Mouse (Mus musculus) adipose tissue, adult 10 weeks (tissue): ENCODE data around the gene Dclre1b. TPM values are rescaled to one million over a fixed set of nuclear protein-coding genes. Genes with fewer than 3 reads are reported as not detected.

Experiments used
- polyA plus RNA-seq: library from polyadenylated mRNA; stranded (reverse); fragments of 350-450 nt; fragmentation: Illumina TruSeq; extraction: RNeasy Lipid Tissue Mini Kit (QIAGEN cat#74804); gene quantifications from one replicate; pipeline ENCODE4 v1.2.3, GENCODE M21; 2014; ENCODE audit warnings: low read depth, low replicate concordance

Gene Dclre1b
- 9.7 TPM for polyA plus RNA-seq

DNA sequence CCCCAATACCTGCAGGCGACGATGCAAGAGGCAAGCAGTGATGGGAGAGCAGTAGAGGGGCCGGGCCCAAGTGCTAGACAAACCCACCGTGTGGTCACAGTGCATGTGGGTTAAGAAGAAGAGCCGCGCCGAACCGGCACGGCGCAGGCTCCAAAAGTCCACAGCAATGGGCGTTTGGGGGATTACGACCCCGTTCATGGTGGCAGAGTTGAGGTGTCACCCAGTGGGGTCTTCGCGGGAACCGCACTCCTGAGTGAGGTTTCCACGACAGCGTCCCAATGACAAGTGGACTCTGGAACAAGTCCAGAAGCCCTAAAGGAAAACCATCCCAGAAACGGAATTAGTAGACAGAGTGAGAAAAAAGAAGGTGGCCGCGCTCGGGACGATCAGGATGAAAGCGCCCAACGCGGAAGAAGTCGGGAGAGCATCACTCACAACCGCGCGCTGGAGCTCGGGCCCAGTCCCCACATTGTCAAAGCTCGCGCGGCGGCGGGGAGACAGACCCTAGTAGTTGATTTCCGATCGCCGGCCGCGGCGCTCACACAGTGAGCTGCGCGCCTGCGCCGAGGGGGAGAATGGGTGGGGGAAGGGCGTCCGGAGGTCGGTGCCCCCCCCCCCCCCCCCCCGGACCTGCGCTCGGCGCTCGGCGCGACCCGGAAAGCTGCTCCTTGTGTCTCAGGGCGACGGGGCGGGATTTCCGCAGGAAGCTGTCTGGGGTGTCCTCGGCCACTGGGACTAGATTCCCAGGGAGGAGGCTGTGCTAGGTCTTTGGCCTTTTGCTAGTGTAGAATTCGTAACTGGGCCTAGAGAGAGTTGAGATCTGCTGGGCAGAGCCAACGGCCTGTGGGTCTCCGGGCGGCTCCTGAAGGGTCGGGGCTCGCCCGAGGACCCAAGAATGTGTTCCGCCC lies at the start of gene Dclre1b, which contains the start of the genes Ap4b1 and Gm43064:
TSS of gene Dclre1b (minus strand) at position 554 of the 908 bp plus-strand sequence.
TSS of gene Ap4b1 (plus strand) at position 630 of the 908 bp plus-strand sequence.
TSS of gene Gm43064 (plus strand) at position 683 of the 908 bp plus-strand sequence.

DNA sequence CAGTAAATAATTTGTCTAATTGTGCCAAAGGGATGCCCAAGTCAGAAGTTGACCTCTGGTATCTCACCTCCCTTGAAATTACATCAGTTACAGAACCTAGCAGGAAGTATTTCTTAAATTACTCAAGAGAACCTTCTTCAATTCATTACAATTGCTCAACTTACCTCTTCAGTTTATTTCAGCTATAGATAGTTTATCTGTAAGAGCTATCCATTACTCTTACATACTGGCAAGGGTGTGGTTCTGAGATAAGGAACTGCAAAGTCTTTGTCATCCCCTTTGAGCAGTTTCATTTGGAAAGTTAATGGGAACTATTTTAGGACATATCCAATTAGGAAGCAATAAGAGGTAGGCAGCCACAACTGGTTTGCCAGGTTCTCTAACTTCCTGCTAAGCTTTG lies 23.2 kb upstream of the Dclre1b start, which contains the start of gene Bcl2l15:
TSS of gene Bcl2l15 (plus strand) at position 176 of the 400 bp plus-strand sequence.

DNA sequence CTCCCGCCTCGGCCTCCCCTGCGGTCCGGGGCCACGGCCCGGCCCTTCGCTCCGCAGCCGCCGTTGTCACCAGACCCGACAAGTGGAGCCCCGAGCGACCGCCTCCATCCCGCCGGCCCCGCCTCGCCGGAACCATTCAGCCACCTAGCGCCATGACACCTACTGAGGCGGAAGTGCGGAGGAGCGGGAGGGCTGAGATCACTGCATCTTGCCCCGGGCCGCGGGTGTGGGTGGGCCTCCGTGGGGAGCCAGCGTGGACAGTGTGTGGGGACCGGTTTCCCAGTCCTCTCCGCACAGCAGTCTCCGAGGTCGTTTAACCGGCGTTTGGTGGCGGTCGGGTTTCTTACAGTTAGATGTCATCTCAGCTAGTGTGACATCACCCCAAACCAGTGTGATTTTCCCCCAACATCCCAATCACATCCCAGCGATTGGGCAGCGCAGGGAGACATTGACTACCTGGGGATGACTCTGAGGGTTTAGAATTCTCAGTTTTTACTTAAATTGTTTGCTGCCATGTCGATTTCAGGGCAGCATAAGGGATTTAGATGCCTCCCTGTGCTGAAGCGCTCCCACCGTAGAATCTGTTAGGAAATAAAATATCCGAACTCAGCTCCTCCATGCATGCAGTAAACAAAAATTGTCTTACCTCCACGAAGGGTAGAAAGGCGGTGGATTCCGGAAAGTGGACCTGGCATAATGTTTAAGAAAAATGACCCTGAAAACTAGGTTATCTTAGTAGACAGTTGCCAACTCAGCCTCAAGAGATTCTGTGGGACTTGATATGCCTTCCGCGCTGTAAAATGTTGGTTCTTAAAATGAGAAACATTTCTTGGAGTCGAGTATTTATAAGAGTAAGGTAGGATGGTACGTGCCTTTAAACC lies 17.8 kb downstream of the Dclre1b start, which contains the start of gene Hipk1:
TSS of gene Hipk1 (minus strand) at position 334 of the 881 bp plus-strand sequence.

Other genes starting within 250 kb of the Dclre1b start
- gene Syt6, start 234.2 kb downstream of the Dclre1b start, polyA plus RNA-seq = 0.19 TPM
- 0.71 TPM for gene Atg4a-ps, start 163.4 kb downstream of the Dclre1b start, polyA plus RNA-seq
- 27.8 TPM for gene Olfml3, start 71.4 kb downstream of the Dclre1b start, polyA plus RNA-seq
- not detected for gene Gm10964, start 70.1 kb downstream of the Dclre1b start, polyA plus RNA-seq
- 45.0 TPM for gene Hipk1, start 17.9 kb downstream of the Dclre1b start, polyA plus RNA-seq
- 18.5 TPM for gene Ap4b1, start 76 bp upstream of the Dclre1b start, polyA plus RNA-seq
- gene Gm43064, start 129 bp upstream of the Dclre1b start, polyA plus RNA-seq = 0.25 TPM
- gene Bcl2l15, start 23.2 kb upstream of the Dclre1b start, polyA plus RNA-seq = 244 TPM
- 33.0 TPM for gene Ptpn22, start 50.4 kb upstream of the Dclre1b start, polyA plus RNA-seq
- gene Rsbn1, start 104.7 kb upstream of the Dclre1b start, polyA plus RNA-seq = 9.1 TPM
- gene Phtf1, start 158.7 kb upstream of the Dclre1b start, polyA plus RNA-seq = 20.3 TPM